Mouse (Mus musculus) lung, embryonic 14.5 days (tissue): ENCODE data around the gene Tln2. TPM values are rescaled to one million over a fixed set of nuclear protein-coding genes. Genes with fewer than 3 reads are reported as not detected.

ENCODE experiments used
- ATAC-seq: fragments of 200-750 bp; cut with Nextera tagmentation; 2 replicates; pipeline ENCODE4 v1.8.0; 2017; ENCODE audit warnings: mild to moderate bottlenecking, moderate TSS enrichment, moderate library complexity; ENCODE audit not compliant: insufficient read depth
- DNase-seq: peaks from one replicate; pipeline ENCODE4 v3.0.0-alpha.2; 2015
- H3K27ac ChIP-seq: fragments of 300-500 bp; sonication (generic); 2 replicates; pipeline ENCODE4 v1.5.1; 2014; ENCODE audit warnings: low read depth, mild to moderate bottlenecking, moderate library complexity
- H3K27me3 ChIP-seq: fragments of 300-500 bp; sonication (generic); 2 replicates; pipeline ENCODE4 v1.6.1; 2014; ENCODE audit warnings: low read length, control low read depth; ENCODE audit not compliant: insufficient read depth
- H3K36me3 ChIP-seq: fragments of 300-500 bp; sonication (generic); 2 replicates; pipeline ENCODE4 v1.6.1; 2014; ENCODE audit warnings: control low read depth; ENCODE audit not compliant: insufficient read depth
- H3K4me1 ChIP-seq: fragments of 300-500 bp; sonication (generic); 2 replicates; pipeline ENCODE4 v1.6.1; 2014; ENCODE audit warnings: antibody characterized with exemption, control low read depth; ENCODE audit not compliant: insufficient read depth
- H3K4me2 ChIP-seq: fragments of 300-500 bp; sonication (generic); 2 replicates; pipeline ENCODE4 v1.6.1; 2014; ENCODE audit warnings: mild to moderate bottlenecking
- H3K4me3 ChIP-seq: fragments of 300-500 bp; sonication (generic); 2 replicates; pipeline ENCODE4 v1.5.1; 2014; ENCODE audit warnings: low read depth, low read length
- H3K9ac ChIP-seq: fragments of 300-500 bp; sonication (generic); 2 replicates; pipeline ENCODE4 v1.6.1; 2014
- H3K9me3 ChIP-seq: fragments of 300-500 bp; sonication (generic); 2 replicates; pipeline ENCODE4 v1.6.1; 2016; ENCODE audit warnings: low read depth, low read length, control low read depth
- CTCF ChIP-seq: IDR thresholded peaks from 2 replicates; pipeline ENCODE4 v1.5.1; 2016; ENCODE audit warnings: antibody characterized with exemption, low read depth
- WGBS: fragments of 180-500 bp; shearing (Covaris S2); extraction: QIAGEN DNeasy Blood & Tissue Kit; methylation state at CpG from one replicate; pipeline ENCODE4 v1.1.7; 2014; 5-methylcytosine and 5-hydroxymethylcytosine counted together
- polyA plus RNA-seq: library from polyadenylated mRNA; unstranded; fragments of >200 nt; fragmentation: Nextera tagmentation; extraction: Ambion mirVana; gene quantifications from 2 replicates; pipeline ENCODE4 v1.2.1, GENCODE M21; 2014

Gene Tln2
- polyA plus RNA-seq, 1 experiment from 2014 or later: 19.1 TPM

DNA sequence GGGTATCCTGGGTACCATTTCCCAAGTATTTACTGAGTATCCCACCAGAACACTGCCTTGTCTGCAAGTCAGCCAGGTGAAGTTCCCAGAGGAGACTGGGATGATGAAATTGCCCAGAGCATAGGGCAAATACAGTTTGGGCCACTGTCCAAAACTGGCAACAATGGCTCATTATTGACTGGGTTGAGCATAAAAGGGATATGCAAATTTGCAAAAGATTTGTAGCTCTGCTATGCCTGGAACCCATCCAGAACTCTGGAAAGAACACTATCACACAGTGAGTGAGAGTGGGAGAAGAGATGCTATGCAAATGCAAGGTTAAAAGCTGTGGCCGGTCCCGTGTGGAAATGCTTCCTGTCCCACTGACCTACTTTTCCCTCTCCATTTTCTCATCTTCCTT, 63.1 kb downstream of the Tln2 start:
- no peaks in the 10 kb centered on the region for H3K9me3 ChIP-seq
- H3K36me3 ChIP-seq: no peaks in the 10 kb centered on the region
- H3K4me1 ChIP-seq: 0 out of 2 replicates have a peak, but pooled peaks cover 4% of the 10 kb centered on the region
- H3K4me3 ChIP-seq: no peak overlapping the region
- no peak overlapping the region for H3K4me2 ChIP-seq
- WGBS: 31% methylated on average over 2 of the region's 2 CpGs
- H3K27me3 ChIP-seq: no peaks in the 10 kb centered on the region
- no peak for ATAC-seq
- DNase-seq: peak; percentile 55
- H3K27ac ChIP-seq: no peak overlapping the region
- no peak for TF ChIP-seq CTCF
- no peak overlapping the region for H3K9ac ChIP-seq

DNA sequence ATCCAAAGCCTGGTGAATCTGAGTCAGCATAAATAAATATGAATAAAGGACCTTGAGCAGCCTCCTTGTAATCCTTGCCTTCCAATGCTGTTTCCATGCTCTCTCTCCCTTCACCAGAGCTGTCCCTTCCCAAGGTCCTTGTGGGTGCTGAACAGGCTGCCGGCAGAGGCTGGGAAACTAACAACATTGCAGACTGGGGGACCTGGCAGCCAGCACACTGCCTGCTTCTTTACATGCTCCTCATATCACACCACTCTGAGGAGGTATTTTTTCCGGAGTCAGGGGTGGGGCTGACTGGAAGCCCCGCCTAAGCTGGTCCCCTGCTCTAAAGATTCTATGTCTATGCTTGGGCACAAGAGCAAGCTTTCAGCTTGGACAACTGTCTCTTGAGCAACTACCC, 64.2 kb downstream of the Tln2 start:
- Histone ChIP-seq H3K4me2 (no peak overlapping the region), H3K36me3 (no peaks in the 10 kb centered on the region), H3K9ac (no peak overlapping the region), H3K9me3 (no peaks in the 10 kb centered on the region), H3K4me1 (0 out of 2 replicates have a peak, but pooled peaks cover 4% of the 10 kb centered on the region), H3K27me3 (no peaks in the 10 kb centered on the region), H3K4me3 (no peak overlapping the region), H3K27ac (no peak overlapping the region)
- no peak for ATAC-seq
- DNase-seq: no peak
- TF ChIP-seq CTCF: no peak
- WGBS: 30% methylated on average over 3 of the region's 3 CpGs

DNA sequence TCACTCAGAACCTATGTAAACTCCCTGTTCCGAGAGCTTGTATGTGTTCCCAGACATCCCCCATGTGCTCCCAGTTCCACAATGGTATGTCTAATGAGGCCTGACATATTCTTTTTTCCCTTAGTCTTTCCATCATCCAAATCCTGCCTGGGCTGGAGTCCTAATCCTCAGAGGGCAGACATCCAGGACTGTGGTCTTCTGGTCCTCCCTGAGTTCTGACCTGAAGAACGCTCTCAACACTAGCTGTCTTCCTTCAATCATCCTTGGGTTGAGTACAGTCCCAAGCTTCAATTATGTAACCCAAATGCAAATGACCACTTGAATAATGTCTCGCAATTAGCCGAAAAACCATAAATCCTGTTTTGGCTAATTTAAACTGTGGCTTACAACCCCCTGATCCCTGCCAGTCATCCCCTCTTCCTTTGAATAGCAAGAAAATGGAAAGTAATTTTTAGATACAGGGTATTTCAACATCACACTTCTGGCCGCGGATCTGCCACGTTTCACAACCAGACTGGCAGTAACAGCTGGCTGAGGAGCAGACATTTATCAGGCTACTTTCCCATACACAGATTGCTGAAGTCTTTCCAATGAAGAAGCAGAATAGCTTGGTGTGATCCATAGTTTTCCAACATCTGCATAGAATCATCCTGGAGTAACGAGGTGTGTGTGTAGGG, 65.5 kb downstream of the Tln2 start:
- Histone ChIP-seq H3K4me1 (0 out of 2 replicates have a peak, but pooled peaks cover 4% of the 10 kb centered on the region), H3K9me3 (no peaks in the 10 kb centered on the region), H3K27ac (no peak overlapping the region), H3K4me2 (no peak overlapping the region), H3K9ac (no peak overlapping the region), H3K36me3 (no peaks in the 10 kb centered on the region), H3K4me3 (no peak overlapping the region), H3K27me3 (no peaks in the 10 kb centered on the region)
- WGBS: 72% methylated on average over 8 of the region's 8 CpGs
- TF ChIP-seq CTCF: no peak
- ATAC-seq (no peak), DNase-seq (no peak)

DNA sequence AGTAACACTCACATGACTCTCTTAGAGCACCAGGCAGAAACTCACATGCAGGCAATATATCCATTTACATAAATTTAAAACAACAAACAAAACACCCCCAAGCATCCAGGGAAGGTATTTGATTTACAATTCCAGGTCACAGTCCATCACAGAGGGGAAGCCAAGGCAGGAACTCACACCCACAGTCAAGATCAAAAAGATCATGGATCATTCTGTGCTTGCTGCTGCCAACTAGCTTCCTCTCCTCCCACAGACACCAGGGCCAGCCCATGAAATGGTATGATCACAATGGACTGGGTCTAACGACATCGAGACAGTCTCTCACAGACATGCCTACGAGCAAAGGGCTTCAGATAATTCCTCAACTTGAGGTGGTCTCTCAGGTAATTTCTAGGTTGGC, 70.1 kb downstream of the Tln2 start:
- Histone ChIP-seq H3K27me3 (no peaks in the 10 kb centered on the region), H3K27ac (no peak overlapping the region), H3K4me1 (no peaks in the 10 kb centered on the region), H3K36me3 (no peaks in the 10 kb centered on the region), H3K4me3 (no peak overlapping the region), H3K9me3 (no peaks in the 10 kb centered on the region), H3K9ac (no peak overlapping the region), H3K4me2 (no peak overlapping the region)
- ATAC-seq: no peak
- peak; percentile 6 for DNase-seq
- 62% methylated on average over 3 of the region's 3 CpGs for WGBS
- no peak for TF ChIP-seq CTCF

DNA sequence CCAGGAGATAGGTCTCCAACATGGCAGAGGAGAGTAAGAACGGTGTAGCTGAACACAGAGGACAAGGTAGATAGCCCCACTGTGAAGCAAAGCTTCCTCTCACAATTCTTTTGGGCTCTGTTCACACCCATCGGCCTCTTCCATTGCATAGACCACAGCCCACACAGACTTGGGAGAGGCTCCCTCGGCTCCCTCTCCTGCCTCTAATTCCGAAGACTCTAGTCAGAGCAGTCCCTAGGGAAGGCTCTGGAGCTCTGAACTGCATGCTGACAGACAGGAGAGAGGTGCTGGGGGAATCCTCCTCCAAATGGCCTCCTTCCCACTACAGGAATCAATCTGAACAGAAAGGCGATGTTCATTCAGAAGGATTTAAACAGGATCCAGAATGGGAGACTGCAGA, 72.9 kb downstream of the Tln2 start:
- H3K4me2 ChIP-seq: no peak overlapping the region
- H3K9me3 ChIP-seq: no peaks in the 10 kb centered on the region
- no peaks in the 10 kb centered on the region; the same call in 1 of the 2 replicates for H3K4me1 ChIP-seq
- H3K4me3 ChIP-seq: no peak overlapping the region
- 66% methylated on average over 5 of the region's 5 CpGs for WGBS
- no peak overlapping the region for H3K27ac ChIP-seq
- no peak for ATAC-seq
- no peak for DNase-seq
- no peaks in the 10 kb centered on the region for H3K27me3 ChIP-seq
- no peak overlapping the region for H3K9ac ChIP-seq
- TF ChIP-seq CTCF: no peak
- H3K36me3 ChIP-seq: no peaks in the 10 kb centered on the region

DNA sequence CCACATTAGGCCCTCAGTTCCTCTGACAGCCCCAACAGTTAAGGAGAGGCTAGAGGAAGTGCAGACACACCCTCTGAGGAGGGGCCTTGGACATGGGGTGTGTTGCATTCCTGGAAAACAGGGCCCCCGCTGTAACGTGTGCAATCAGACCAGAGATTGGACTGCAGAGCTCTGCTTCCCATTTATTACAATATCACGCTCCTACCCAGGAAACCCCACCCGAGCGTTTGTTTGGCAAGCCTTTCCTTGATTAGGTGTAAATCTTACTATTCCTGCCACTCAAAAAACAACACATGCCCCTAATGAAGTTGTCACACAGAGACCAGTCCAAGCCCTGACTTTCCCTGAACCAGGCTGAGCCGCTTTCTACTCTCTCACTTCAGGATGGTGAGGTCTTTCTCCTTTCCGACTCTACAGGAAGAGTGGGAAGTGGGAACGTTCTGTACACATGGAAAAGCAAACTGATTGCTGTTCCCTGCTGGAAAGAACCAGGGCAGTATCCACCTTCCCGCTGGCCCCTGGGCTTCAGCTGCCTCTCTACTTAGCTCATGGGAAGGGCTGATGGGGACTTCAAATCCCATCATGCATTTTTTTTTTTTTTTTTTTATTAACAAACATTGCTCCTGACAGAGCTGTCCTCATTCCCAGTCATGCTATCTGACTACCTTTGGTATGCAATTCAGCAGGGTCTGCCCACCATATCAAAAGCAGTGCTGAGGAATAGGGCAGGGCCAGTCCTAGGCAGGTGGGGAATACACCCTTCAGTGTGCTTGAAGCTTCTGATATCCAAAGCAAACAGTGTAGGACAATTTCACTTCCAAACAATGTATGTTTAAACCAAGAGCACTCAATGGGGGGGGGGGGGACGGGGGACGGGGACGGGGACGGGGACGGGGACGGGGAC, 74.1 kb downstream of the Tln2 start:
- DNase-seq (no peak), ATAC-seq (no peak)
- Histone ChIP-seq H3K27ac (no peak overlapping the region), H3K27me3 (no peaks in the 10 kb centered on the region), H3K36me3 (no peaks in the 10 kb centered on the region), H3K9ac (no peak overlapping the region), H3K9me3 (no peaks in the 10 kb centered on the region), H3K4me2 (no peak overlapping the region), H3K4me1 (no peaks in the 10 kb centered on the region; the same call in 1 of the 2 replicates), H3K4me3 (no peak overlapping the region)
- 46% methylated on average over 15 of the region's 15 CpGs for WGBS
- TF ChIP-seq CTCF: no peak

DNA sequence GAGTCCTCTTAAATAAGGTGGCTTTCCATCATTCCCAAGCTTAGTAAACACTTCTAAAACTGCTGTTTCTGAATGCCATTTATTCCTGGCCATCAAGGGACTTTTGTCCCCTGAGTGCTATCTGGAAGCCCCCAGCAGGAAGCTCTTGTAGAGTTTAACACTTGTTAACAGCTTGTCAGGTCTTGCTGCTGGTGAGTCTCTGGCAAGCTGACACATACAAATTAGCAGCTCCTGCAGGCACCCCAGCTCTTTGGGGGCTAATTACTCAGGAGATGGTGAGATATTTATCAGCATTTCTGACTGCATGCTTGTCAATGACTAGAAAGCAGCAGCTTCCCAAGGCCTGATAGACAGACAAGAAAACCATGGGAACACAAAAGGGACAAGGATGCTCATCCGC, 77.2 kb downstream of the Tln2 start:
- H3K9ac ChIP-seq: no peak overlapping the region
- H3K4me3 ChIP-seq: no peak overlapping the region
- 58% methylated on average over 1 of the region's 1 CpGs for WGBS
- no peak for ATAC-seq
- H3K36me3 ChIP-seq: no peaks in the 10 kb centered on the region
- no peaks in the 10 kb centered on the region; the same call in 1 of the 2 replicates for H3K4me1 ChIP-seq
- no peak overlapping the region for H3K4me2 ChIP-seq
- H3K27ac ChIP-seq: no peak overlapping the region
- no peaks in the 10 kb centered on the region for H3K27me3 ChIP-seq
- no peaks in the 10 kb centered on the region for H3K9me3 ChIP-seq
- no peak for TF ChIP-seq CTCF
- DNase-seq: no peak
